Mouse (Mus musculus): ENCODE measurements around the gene Dst.

Dst gene

DNA sequence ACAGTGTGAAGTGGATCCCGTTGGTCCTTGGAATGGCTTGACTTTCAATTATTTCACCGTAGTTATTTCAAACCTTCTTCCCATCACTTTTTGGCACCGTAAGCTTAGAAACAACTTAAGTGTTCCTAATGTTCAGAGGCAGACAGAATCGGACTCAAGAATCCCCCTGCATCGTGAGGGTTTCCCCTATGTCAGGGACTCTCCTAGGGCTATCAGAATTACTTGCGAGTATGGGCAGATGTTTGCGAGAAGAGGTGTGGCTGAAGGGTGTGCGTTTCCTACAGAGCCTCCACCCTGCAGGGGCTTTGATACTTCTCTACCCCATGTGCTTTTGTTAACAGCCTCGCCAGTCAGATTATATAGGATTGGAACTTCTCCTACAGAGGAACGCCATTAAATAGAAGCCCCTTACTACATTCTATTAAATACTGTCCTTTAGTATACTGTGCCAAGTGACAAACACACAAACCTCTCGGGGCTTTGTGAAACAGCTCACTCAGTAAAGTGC is 312.1 kb downstream of the Dst start:
- DNase-seq (ENCODE audit: low read depth, low spot score) = no peak

- no peak for DNase-seq (ENCODE audit: low read depth, low spot score)
Observed at GRCm38 (mm10) chr1:34223866-34224265, 315.8 kb downstream of the Dst start.

GRCm38 (mm10) chr1:34227676-34228075 is 319.7 kb downstream of the Dst start:
- no peak for DNase-seq (ENCODE audit: low read depth, low spot score)

GRCm38 (mm10) chr1:34231041-34231440 is 323.0 kb downstream of the Dst start:
- no peak for DNase-seq (ENCODE audit: low read depth, low spot score)

- DNase-seq (ENCODE audit: low read depth, low spot score) = peak; percentile 39
Observed at GRCm38 (mm10) chr1:34236254-34236723, 328.3 kb downstream of the Dst start.

GRCm38 (mm10) chr1:34237211-34237610 is 329.2 kb downstream of the Dst start:
- no peak for DNase-seq (ENCODE audit: low read depth, low spot score)

DNA sequence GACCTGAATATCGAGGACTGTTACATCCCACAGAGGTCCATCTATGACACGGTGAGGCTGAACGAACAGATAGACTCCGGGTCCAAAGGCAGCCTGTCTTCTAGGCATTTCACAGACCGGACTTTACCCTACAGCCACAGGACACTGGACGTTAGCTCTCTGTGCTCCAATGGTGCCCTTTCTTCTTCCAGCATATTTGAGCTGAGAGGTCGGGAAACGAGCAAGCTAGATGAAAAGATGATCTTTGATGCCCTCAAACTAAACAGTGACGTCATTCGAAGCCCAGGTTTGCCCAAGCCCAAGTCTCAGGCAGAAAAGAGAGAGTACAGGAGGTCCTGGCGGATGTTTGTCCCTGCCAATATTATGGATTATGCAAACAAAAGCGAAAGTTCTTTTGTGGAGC is 329.7 kb downstream of the Dst start:
- DNase-seq (ENCODE audit: low read depth, low spot score) = no peak

- DNase-seq (ENCODE audit: low read depth, low spot score) = no peak
Observed at GRCm38 (mm10) chr1:34238231-34238630, 330.2 kb downstream of the Dst start.

- DNase-seq (ENCODE audit: low read depth, low spot score) = no peak
Observed at GRCm38 (mm10) chr1:34244678-34245077, 336.7 kb downstream of the Dst start.

DNA sequence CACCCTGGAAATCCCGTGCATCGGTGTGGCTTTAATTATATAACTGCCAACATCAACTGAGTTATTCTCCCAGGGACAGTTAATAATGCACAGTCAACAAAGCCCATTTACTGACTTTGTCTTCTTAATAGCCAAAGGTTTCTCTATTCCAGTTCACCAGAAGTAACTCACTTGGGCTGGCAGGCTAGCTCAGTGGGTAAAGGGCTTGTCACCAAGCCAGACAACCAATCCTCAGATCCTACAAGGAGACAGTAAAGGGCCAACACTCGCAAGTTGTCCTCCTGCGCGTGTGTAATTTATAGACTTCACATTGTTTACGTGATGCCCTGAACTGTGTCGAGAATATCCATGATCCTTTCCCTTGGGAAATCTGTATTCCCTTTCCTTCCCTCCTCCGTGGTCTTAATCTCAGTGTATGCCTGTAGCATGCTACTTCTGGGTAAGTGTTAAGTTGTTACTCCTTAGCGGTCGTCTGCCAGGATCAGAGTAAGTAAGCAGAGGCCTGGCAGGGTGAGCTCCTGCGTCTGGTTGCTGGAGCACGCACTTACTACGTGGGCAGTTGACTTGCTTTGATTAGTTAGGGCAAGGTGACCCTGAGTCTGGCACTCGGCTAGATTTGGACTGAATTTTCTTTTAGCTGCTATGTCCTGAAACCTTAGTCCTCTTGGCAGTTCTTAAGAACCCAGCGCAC is 338.1 kb downstream of the Dst start:
- peak; percentile 75 for DNase-seq (ENCODE audit: low read depth, low spot score)

- DNase-seq (ENCODE audit: low read depth, low spot score) = no peak
Observed at GRCm38 (mm10) chr1:34246642-34246987, 338.6 kb downstream of the Dst start.

DNA sequence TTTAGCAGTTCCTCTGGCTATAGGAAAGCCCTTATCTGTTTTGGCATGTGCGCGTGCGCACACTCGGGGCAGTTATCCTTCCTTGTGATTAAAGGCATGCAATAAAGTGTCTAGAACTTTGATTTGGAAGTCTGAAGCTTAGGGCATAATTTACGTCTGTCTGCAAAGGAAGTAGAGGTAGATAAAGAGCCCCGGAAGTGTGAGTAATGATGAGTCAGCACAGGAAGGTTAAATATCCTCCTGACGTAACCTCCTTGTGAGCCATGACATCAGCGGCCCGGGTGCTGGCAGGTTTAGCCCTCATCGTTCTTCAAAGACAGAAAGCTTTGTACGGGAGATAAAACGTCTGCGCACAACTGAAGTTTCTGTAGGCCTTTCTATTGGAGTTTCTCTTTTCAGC is 343.1 kb downstream of the Dst start:
- DNase-seq (ENCODE audit: low read depth, low spot score) = no peak

DNA sequence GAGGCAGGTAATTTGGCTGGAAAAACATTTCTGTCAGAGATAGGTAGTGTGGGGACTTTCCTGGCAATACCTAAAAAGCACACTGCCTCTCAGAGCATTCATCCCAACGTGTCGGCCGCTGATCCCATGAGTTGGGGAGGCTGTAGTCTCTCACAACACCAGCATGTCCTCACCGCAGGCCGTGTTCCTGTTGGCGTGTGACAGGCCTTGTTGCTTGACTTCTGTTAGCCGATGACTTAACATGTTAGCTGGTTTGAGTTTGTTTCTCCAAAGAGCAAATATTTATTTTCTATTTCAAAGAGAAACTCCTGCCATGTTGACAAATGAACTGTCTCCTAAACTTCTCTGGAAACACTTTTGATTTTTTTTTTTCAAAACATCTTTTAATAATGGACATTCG is 344.2 kb downstream of the Dst start:
- no peak for DNase-seq (ENCODE audit: low read depth, low spot score)

GRCm38 (mm10) chr1:34253876-34254275 is 345.9 kb downstream of the Dst start:
- no peak for DNase-seq (ENCODE audit: low read depth, low spot score)

- DNase-seq (ENCODE audit: low read depth, low spot score) = no peak
Observed at GRCm38 (mm10) chr1:34259898-34260297, 351.9 kb downstream of the Dst start.

- no peak for DNase-seq (ENCODE audit: low read depth, low spot score)
Observed at GRCm38 (mm10) chr1:34261011-34261410, 353.0 kb downstream of the Dst start.

- no peak for DNase-seq (ENCODE audit: low read depth, low spot score)
Observed at GRCm38 (mm10) chr1:34268520-34268919, 360.5 kb downstream of the Dst start.

DNA sequence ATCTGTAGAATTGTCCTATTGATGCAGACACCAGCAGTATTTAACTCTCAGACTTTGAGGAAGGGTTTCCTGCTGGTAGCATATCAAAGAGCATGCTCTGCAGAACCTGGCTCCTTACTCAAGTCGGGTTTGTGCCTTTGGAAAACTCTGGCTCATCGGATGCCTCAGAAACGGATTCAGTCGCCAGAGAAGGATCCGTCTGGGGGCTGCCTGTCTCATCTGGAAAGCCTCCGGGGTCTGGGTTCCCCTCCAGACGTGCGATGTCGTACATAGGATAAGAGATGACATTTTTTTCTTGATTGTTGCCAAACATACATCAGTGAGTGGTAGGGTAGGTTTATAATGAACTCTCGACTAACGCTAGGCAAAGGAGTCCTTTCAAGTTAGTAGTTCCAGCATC is 361.6 kb downstream of the Dst start:
- no peak for DNase-seq (ENCODE audit: low read depth, low spot score)

DNA sequence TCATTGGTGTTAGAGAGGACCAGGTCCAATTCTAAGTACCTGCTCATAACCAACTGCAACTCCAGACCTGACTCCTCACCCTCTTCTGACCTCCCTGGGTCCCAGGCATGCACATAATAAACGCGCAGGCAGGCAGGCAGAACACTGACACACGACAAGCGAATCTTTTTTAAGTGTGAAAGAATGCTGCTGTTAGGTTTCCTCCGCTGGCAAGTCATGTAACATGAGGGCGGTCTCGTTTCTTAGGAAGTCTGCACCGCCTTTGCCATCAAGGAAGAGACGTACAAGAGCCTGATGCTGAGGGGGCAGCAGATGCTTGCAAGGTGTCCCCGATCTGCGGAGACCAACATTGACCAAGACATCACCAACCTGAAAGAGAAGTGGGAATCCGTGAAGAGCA is 365.9 kb downstream of the Dst start:
- no peak for DNase-seq (ENCODE audit: low read depth, low spot score)

GRCm38 (mm10) chr1:34275787-34276186 is 367.8 kb downstream of the Dst start:
- DNase-seq (ENCODE audit: low read depth, low spot score) = no peak

- DNase-seq (ENCODE audit: low read depth, low spot score) = no peak
Observed at GRCm38 (mm10) chr1:34276756-34277155, 368.7 kb downstream of the Dst start.

DNA sequence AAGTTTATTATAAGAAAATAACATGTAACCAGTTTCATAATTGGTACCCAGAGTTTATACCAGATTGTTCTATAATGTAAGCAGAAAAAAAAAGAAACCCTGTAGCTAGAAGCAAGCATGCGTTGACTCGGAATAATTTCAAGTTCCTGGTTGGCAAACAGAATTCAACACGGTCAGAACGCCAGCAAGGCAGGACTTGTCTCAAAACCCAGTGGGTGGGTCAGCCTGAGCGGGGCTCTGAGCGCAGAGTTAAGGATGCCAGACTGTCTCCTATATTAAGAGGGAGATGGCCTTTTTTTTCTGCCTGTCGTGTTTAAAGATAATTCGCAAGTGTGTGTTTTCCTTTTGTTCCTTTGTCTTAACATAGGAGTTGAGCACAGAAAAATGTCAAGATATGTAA is 369.2 kb downstream of the Dst start:
- DNase-seq (ENCODE audit: low read depth, low spot score) = no peak

- no peak for DNase-seq (ENCODE audit: low read depth, low spot score)
Observed at GRCm38 (mm10) chr1:34283502-34283901, 375.5 kb downstream of the Dst start.

- no peak for DNase-seq (ENCODE audit: low read depth, low spot score)
Observed at GRCm38 (mm10) chr1:34284979-34285378, 377.0 kb downstream of the Dst start.

Measured in skeletal muscle tissue, adult 2 months (tissue).